13 mouse cellular contexts compared by ENCODE assay signal in genomic region chr1:172515396-172515795, GRCm38 (mm10). TPM values are rescaled to one million over a fixed set of nuclear protein-coding genes. Genes with fewer than 3 reads are reported as not detected.
DNase-seq lines count a peak whose midpoint lies in the region; ATAC-seq lines count a peak whose summit lies in the region.
"Had no signal": no experiment of that assay in that cellular context is flagged by ENCODE, and none has a peak within 500 bp of the region (broad histone marks: within the 10 kb centered on the region; RNA-seq: fewer than 3 reads in every experiment).

No protein-coding gene starts in this region.

- no peaks in the 10 kb centered on the region for H3K9me3 ChIP-seq in hindbrain, embryonic 13.5 days
- no peaks in the 10 kb centered on the region for H3K9me3 ChIP-seq in hindbrain, embryonic 12.5 days (replicated peaks)
- no peaks in the 10 kb centered on the region for H3K9me3 ChIP-seq in intestine, embryonic 15.5 days
- H3K9me3 ChIP-seq in liver, embryonic 13.5 days (replicated peaks): no peaks in the 10 kb centered on the region

- no peak overlapping the region for H3K4me3 ChIP-seq in hindbrain, embryonic 13.5 days
- H3K4me3 ChIP-seq in hindbrain, embryonic 12.5 days: no peak overlapping the region
- no peak overlapping the region for H3K4me3 ChIP-seq in intestine, embryonic 15.5 days (replicated peaks)
- no peak overlapping the region for H3K4me3 ChIP-seq in liver, embryonic 13.5 days (replicated peaks)
- H3K4me3 ChIP-seq: forebrain, embryonic 15.5 days; neural tube, embryonic 13.5 days had no signal

- H3K36me3 ChIP-seq in hindbrain, embryonic 13.5 days: no peaks in the 10 kb centered on the region
- H3K36me3 ChIP-seq in hindbrain, embryonic 12.5 days: no peaks in the 10 kb centered on the region
- no peaks in the 10 kb centered on the region for H3K36me3 ChIP-seq in intestine, embryonic 15.5 days
- H3K36me3 ChIP-seq in liver, embryonic 13.5 days: no peaks in the 10 kb centered on the region
- H3K36me3 ChIP-seq: forebrain, embryonic 15.5 days; neural tube, embryonic 13.5 days had no signal

- H3K4me2 ChIP-seq in hindbrain, embryonic 13.5 days: no peak overlapping the region
- no peak overlapping the region for H3K4me2 ChIP-seq in hindbrain, embryonic 12.5 days (replicated peaks)
- no peak overlapping the region for H3K4me2 ChIP-seq in intestine, embryonic 15.5 days (replicated peaks)
- H3K4me2 ChIP-seq in liver, embryonic 13.5 days: no peak overlapping the region
- H3K4me2 ChIP-seq: forebrain, embryonic 15.5 days; hindbrain, embryonic 14.5 days; neural tube, embryonic 13.5 days had no signal

- peak; percentile 81 for DNase-seq in MEL-GATA-1-ER (ENCODE audit: extremely low read depth, low read depth)
- DNase-seq in liver, embryonic 13.5 days: no peak
- DNase-seq in left cerebral cortex, adult 8-10 months (ENCODE audit: low spot score in 2 of 2): no peak
- DNase-seq in ovary, adult 18-20 months (ENCODE audit: low spot score): no peak
- DNase-seq: lung, postnatal 36 days had no signal

- 60% methylated on average over 1 of the region's 1 CpGs for WGBS in hindbrain, embryonic 13.5 days
- 77% methylated on average over 1 of the region's 1 CpGs for WGBS in hindbrain, embryonic 12.5 days
- WGBS in intestine, embryonic 15.5 days: 48% methylated on average over 1 of the region's 1 CpGs
- 29% methylated on average over 1 of the region's 1 CpGs for WGBS in liver, embryonic 13.5 days (ENCODE audit: insufficient replicate concordance)

- 0 out of 2 replicates have a peak, but pooled peaks cover 4% of the 10 kb centered on the region for H3K27me3 ChIP-seq in hindbrain, embryonic 13.5 days
- H3K27me3 ChIP-seq in hindbrain, embryonic 12.5 days: 0 out of 2 replicates have a peak, but pooled peaks cover 3% of the 10 kb centered on the region
- H3K27me3 ChIP-seq in intestine, embryonic 15.5 days (replicated peaks): no peaks in the 10 kb centered on the region
- H3K27me3 ChIP-seq in liver, embryonic 13.5 days: no peaks in the 10 kb centered on the region
- H3K27me3 ChIP-seq: forebrain, embryonic 15.5 days; neural tube, embryonic 13.5 days had no signal

- no peak for ATAC-seq in hindbrain, embryonic 13.5 days (ENCODE audit: low FRiP score)
- no peak for ATAC-seq in hindbrain, embryonic 12.5 days (ENCODE audit: low FRiP score)
- peak; percentile 77 for ATAC-seq in intestine, embryonic 15.5 days
- ATAC-seq in liver, embryonic 13.5 days (ENCODE audit: low read depth): peak; percentile 44; the same call in 1 of the 2 replicates
- no peak for ATAC-seq in CD4-positive, CD25-positive, alpha-beta regulatory T cell, adult 4 months
- ATAC-seq: forebrain, embryonic 15.5 days had no signal

- peaks cover 20% of the 10 kb centered on the region for H3K4me1 ChIP-seq in hindbrain, embryonic 13.5 days (replicated peaks)
- peaks cover 11% of the 10 kb centered on the region; the same call in 1 of the 2 replicates for H3K4me1 ChIP-seq in hindbrain, embryonic 12.5 days
- peaks cover 32% of the 10 kb centered on the region for H3K4me1 ChIP-seq in intestine, embryonic 15.5 days (replicated peaks)
- H3K4me1 ChIP-seq in liver, embryonic 13.5 days (replicated peaks): peaks cover 52% of the 10 kb centered on the region

- peak overlapping the region; percentile 2; the same call in 1 of the 2 replicates for H3K27ac ChIP-seq in hindbrain, embryonic 13.5 days
- H3K27ac ChIP-seq in hindbrain, embryonic 12.5 days: no peak overlapping the region
- 0 out of 2 replicates have a peak overlapping the region, but pooled peaks have one; percentile 58 for H3K27ac ChIP-seq in intestine, embryonic 15.5 days
- H3K27ac ChIP-seq in liver, embryonic 13.5 days: peak overlapping the region; percentile 59
- H3K27ac ChIP-seq: forebrain, embryonic 15.5 days; hindbrain, embryonic 14.5 days; neural tube, embryonic 13.5 days had no signal

- H3K9ac ChIP-seq in hindbrain, embryonic 13.5 days: no peak overlapping the region
- H3K9ac ChIP-seq in hindbrain, embryonic 12.5 days: no peak overlapping the region
- no peak overlapping the region for H3K9ac ChIP-seq in intestine, embryonic 15.5 days
- H3K9ac ChIP-seq in liver, embryonic 13.5 days: no peak overlapping the region
- H3K9ac ChIP-seq: forebrain, embryonic 15.5 days; hindbrain, embryonic 14.5 days; neural tube, embryonic 13.5 days had no signal

RNA-seq across cellular contexts. Expression of gene Cfap45, which starts 5.2 kb away (rescaled TPM):
- polyA plus RNA-seq in hindbrain, embryonic 13.5 days (2015; fragmentation: Nextera tagmentation; extraction: Ambion mirVana): 3.7 and 5.2 TPM in 2 replicates
- 3.3 and 4.4 TPM in 2 replicates for polyA plus RNA-seq in hindbrain, embryonic 12.5 days (2016; fragmentation: Nextera tagmentation; extraction: Ambion mirVana)
- 1.1 and 1.2 TPM in 2 replicates for polyA plus RNA-seq in intestine, embryonic 15.5 days (2015; fragmentation: Nextera tagmentation; extraction: Ambion mirVana)
- polyA plus RNA-seq in liver, embryonic 13.5 days (2015; fragmentation: Nextera tagmentation; extraction: Ambion mirVana): 0.17 and 0.44 TPM in 2 replicates
- 1 to 10 TPM; 3.7 to 4.7 (median 4.1) TPM for total RNA-seq in left cerebral cortex, adult 8-10 months (2022)
- under 1 TPM in 1 of 2 experiments, not detected in 1; 0.69 TPM for polyA plus RNA-seq in CD4-positive, CD25-positive, alpha-beta regulatory T cell, adult 4 months (2017; shearing (Covaris generic))

RNA-seq across cellular contexts. Expression of gene Tagln2, which starts 15.5 kb away (rescaled TPM):
- 67.8 and 72.3 TPM in 2 replicates for polyA plus RNA-seq in hindbrain, embryonic 13.5 days (2015; fragmentation: Nextera tagmentation; extraction: Ambion mirVana)
- 53.2 and 64.5 TPM in 2 replicates for polyA plus RNA-seq in hindbrain, embryonic 12.5 days (2016; fragmentation: Nextera tagmentation; extraction: Ambion mirVana)
- polyA plus RNA-seq in intestine, embryonic 15.5 days (2015; fragmentation: Nextera tagmentation; extraction: Ambion mirVana): 388 and 395 TPM in 2 replicates
- 127 and 145 TPM in 2 replicates for polyA plus RNA-seq in liver, embryonic 13.5 days (2015; fragmentation: Nextera tagmentation; extraction: Ambion mirVana)
- total RNA-seq in left cerebral cortex, adult 8-10 months (2022): 10 to 100 TPM in 3 of 4 experiments, 1 to 10 TPM in 1; 9.6 to 15.4 (median 12.5) TPM
- 100 to 1,000 TPM; 226 to 278 TPM for polyA plus RNA-seq in CD4-positive, CD25-positive, alpha-beta regulatory T cell, adult 4 months (2017; shearing (Covaris generic))

RNA-seq across cellular contexts. Expression of gene Igsf9, which starts 33.8 kb away (rescaled TPM):
- polyA plus RNA-seq in hindbrain, embryonic 13.5 days (2015; fragmentation: Nextera tagmentation; extraction: Ambion mirVana): 57.4 and 62.6 TPM in 2 replicates
- 69.9 and 82.2 TPM in 2 replicates for polyA plus RNA-seq in hindbrain, embryonic 12.5 days (2016; fragmentation: Nextera tagmentation; extraction: Ambion mirVana)
- 68.7 and 77.8 TPM in 2 replicates for polyA plus RNA-seq in intestine, embryonic 15.5 days (2015; fragmentation: Nextera tagmentation; extraction: Ambion mirVana)
- 1.6 and 2.5 TPM in 2 replicates for polyA plus RNA-seq in liver, embryonic 13.5 days (2015; fragmentation: Nextera tagmentation; extraction: Ambion mirVana)
- total RNA-seq in left cerebral cortex, adult 8-10 months (2022): 1 to 10 TPM; 5.2 to 9.1 (median 7.9) TPM
- 1 to 10 TPM in 1 of 2 experiments, not detected in 1; 1.1 TPM for polyA plus RNA-seq in CD4-positive, CD25-positive, alpha-beta regulatory T cell, adult 4 months (2017; shearing (Covaris generic))

RNA-seq across cellular contexts. Expression of gene Slamf9, which starts 40.2 kb away (rescaled TPM):
- polyA plus RNA-seq in hindbrain, embryonic 13.5 days (2015; fragmentation: Nextera tagmentation; extraction: Ambion mirVana): 0.34 TPM in 1 of 2 replicates, not detected in the other
- 0.27 and 0.40 TPM in 2 replicates for polyA plus RNA-seq in hindbrain, embryonic 12.5 days (2016; fragmentation: Nextera tagmentation; extraction: Ambion mirVana)
- 2.2 and 2.5 TPM in 2 replicates for polyA plus RNA-seq in intestine, embryonic 15.5 days (2015; fragmentation: Nextera tagmentation; extraction: Ambion mirVana)
- 1.5 and 1.9 TPM in 2 replicates for polyA plus RNA-seq in liver, embryonic 13.5 days (2015; fragmentation: Nextera tagmentation; extraction: Ambion mirVana)
- total RNA-seq in left cerebral cortex, adult 8-10 months (2022): 1 to 10 TPM in 3 of 4 experiments, under 1 TPM in 1; 0.27 to 5.6 (median 3.3) TPM
- not detected for polyA plus RNA-seq in CD4-positive, CD25-positive, alpha-beta regulatory T cell, adult 4 months (2017; shearing (Covaris generic))
- total RNA-seq: layer of hippocampus, postnatal 25 days had no signal
- polyA plus RNA-seq: forebrain, embryonic 15.5 days; neural tube, embryonic 13.5 days had no signal

RNA-seq across cellular contexts. Expression of gene Vsig8, which starts 40.3 kb away (rescaled TPM):
- polyA plus RNA-seq in hindbrain, embryonic 13.5 days (2015; fragmentation: Nextera tagmentation; extraction: Ambion mirVana): 0.17 and 0.18 TPM in 2 replicates
- 0.41 TPM in 1 of 2 replicates, not detected in the other for polyA plus RNA-seq in hindbrain, embryonic 12.5 days (2016; fragmentation: Nextera tagmentation; extraction: Ambion mirVana)
- 0.28 and 0.43 TPM in 2 replicates for polyA plus RNA-seq in intestine, embryonic 15.5 days (2015; fragmentation: Nextera tagmentation; extraction: Ambion mirVana)
- not detected in 2 replicates for polyA plus RNA-seq in liver, embryonic 13.5 days (2015; fragmentation: Nextera tagmentation; extraction: Ambion mirVana)
- total RNA-seq in left cerebral cortex, adult 8-10 months (2022): under 1 TPM; 0.32 to 0.67 (median 0.57) TPM
- polyA plus RNA-seq in CD4-positive, CD25-positive, alpha-beta regulatory T cell, adult 4 months (2017; shearing (Covaris generic)): not detected

Comparison
In these comparisons a context has a peak if more than half of its experiments do, and no peak if none do; other contexts are left out.
1. ATAC-seq: peak in intestine, embryonic 15.5 days (single experiment) and liver, embryonic 13.5 days (single experiment); none in hindbrain, embryonic 13.5 days (single experiment), hindbrain, embryonic 12.5 days (single experiment) and CD4-positive, CD25-positive, alpha-beta regulatory T cell, adult 4 months (single experiment).
2. RNA of gene Igsf9, which starts 33.8 kb away (polyA plus RNA-seq): 69.9 to 82.2 TPM in hindbrain, embryonic 12.5 days, 68.7 to 77.8 TPM in intestine, embryonic 15.5 days and 57.4 to 62.6 TPM in hindbrain, embryonic 13.5 days; 1.6 to 2.5 TPM in liver, embryonic 13.5 days and 1.1 TPM in CD4-positive, CD25-positive, alpha-beta regulatory T cell, adult 4 months; every median in the first group is over 10 times any median in the second.